Mouse (Mus musculus): ENCODE results near the gene Nfatc2ip. TPM values are rescaled to one million over a fixed set of nuclear protein-coding genes. Genes with fewer than 3 reads are reported as not detected.

The Nfatc2ip gene
- total RNA-seq (2012; rRNA removed) = 31.7 and 45.6 TPM in 2 replicates

DNA sequence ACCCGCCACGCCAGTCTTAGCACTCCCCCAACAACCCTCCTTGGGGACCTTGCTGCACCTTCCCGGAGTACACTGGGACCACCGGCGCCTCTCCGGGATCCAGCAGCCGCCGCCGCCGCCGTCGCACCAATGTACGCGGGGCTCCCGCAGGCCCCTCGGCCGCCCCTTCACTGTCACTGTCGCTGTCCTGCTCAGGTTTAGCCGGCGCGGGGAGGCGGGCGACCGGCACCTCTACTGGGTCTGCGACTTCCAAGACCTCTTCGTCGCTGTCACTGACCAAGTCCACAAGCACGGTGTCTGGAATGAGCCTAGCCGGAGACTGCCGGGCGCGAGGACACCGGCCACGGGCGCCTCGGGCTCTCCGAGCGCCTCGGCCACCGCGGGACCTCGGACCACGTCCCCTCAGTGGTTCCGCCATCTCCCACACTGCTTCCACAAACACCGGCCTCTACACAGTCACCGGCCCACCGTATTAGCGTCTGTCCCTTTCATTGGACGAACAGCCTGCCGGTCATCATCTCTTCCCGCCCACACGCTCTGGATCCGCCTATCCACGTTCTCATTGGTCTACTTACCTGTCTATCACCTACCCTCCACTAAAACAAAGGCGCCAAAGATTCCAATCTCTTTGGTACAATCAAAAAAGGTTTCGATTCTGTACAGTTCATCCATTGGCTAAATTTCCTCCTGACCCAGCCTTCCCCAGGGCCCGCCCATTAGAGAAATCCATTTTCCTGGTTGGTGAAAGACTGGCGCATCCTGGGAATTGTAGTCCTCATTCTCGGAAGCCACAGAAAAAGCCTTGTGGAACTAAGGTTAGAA lies at the start of gene Nfatc2ip:
Nfatc2ip (minus strand) TSS at position 440 of the 822 bp plus-strand sequence.
- Histone ChIP-seq H3K9ac (ENCODE audit: insufficient read depth, low read depth, low read length, poor library complexity, severe bottlenecking) (peak within 1 kb of the TSS; percentile 77), H3K4me3 (ENCODE audit: insufficient read depth in 1 of 2, low read depth in 1 of 2, low read length in 2 of 2, poor library complexity in 1 of 2, severe bottlenecking in 1 of 2) (peak within 1 kb of the TSS; percentile 90 to 98), H3K4me1 (ENCODE audit: control insufficient read depth in 2 of 2, insufficient read depth in 2 of 2, low read length in 2 of 2, poor library complexity in 1 of 2) (peaks cover 4% of the 10 kb centered on the region in 2 experiments; a peak in 1 of 4 replicates), H3K9me3 (ENCODE audit: control insufficient read depth, insufficient read depth, low read depth, low read length) (no peaks in the 10 kb centered on the region), H3K27ac (ENCODE audit: insufficient read depth, low read depth, low read length, poor library complexity, severe bottlenecking) (peak within 1 kb of the TSS; percentile 57), H3K36me3 (ENCODE audit: control insufficient read depth, insufficient read depth, low read length, poor library complexity, severe bottlenecking) (peaks cover 4% of the 10 kb centered on the region; the same call in 1 of the 2 replicates)
- TF ChIP-seq ZC3H11A (IDR thresholded peaks at IDR 0.05; ENCODE audit: borderline replicate concordance, low read depth, low read length) (no peak), CHD2 (IDR thresholded peaks at IDR 0.05; ENCODE audit: low read depth, low read length) (peak; percentile 99), MAFK (IDR thresholded peaks at IDR 0.05; ENCODE audit: insufficient read depth, low read depth, low read length) (no peak), HCFC1 (IDR thresholded peaks at IDR 0.05; ENCODE audit: borderline replicate concordance, insufficient read depth, low read length) (peak; percentile 93), ZNF384 (IDR thresholded peaks at IDR 0.05; ENCODE audit: low read depth, low read length) (no peak)
- in situ Hi-C loops (cut with MboI; ENCODE audit: low sequenced_read_pairs in 2 of 2, unreplicated experiment in 2 of 2) = no loop called here
- DNase-seq (ENCODE audit: low read depth, low spot score) = peak; percentile 98

- in situ Hi-C loops (cut with MboI; ENCODE audit: low sequenced_read_pairs in 2 of 2, unreplicated experiment in 2 of 2) = no loop called here
- TF ChIP-seq ZNF384 (IDR thresholded peaks at IDR 0.05; ENCODE audit: low read depth, low read length) (no peak), MAFK (IDR thresholded peaks at IDR 0.05; ENCODE audit: insufficient read depth, low read depth, low read length) (no peak), HCFC1 (IDR thresholded peaks at IDR 0.05; ENCODE audit: borderline replicate concordance, insufficient read depth, low read length) (no peak), ZC3H11A (IDR thresholded peaks at IDR 0.05; ENCODE audit: borderline replicate concordance, low read depth, low read length) (no peak), CHD2 (IDR thresholded peaks at IDR 0.05; ENCODE audit: low read depth, low read length) (no peak)
- no peak overlapping the region for H3K27ac ChIP-seq (ENCODE audit: insufficient read depth, low read depth, low read length, poor library complexity, severe bottlenecking)
- H3K9ac ChIP-seq (ENCODE audit: insufficient read depth, low read depth, low read length, poor library complexity, severe bottlenecking) = peak overlapping the region; percentile 29; the same call in 1 of the 2 replicates
- H3K36me3 ChIP-seq (ENCODE audit: control insufficient read depth, insufficient read depth, low read length, poor library complexity, severe bottlenecking) = peaks cover 18% of the 10 kb centered on the region
- no peaks in the 10 kb centered on the region for H3K9me3 ChIP-seq (ENCODE audit: control insufficient read depth, insufficient read depth, low read depth, low read length)
- peaks cover 0 to 2% of the 10 kb centered on the region in 2 experiments; a peak in 1 of 4 replicates for H3K4me1 ChIP-seq (ENCODE audit: control insufficient read depth in 2 of 2, insufficient read depth in 2 of 2, low read length in 2 of 2, poor library complexity in 1 of 2)
- DNase-seq (ENCODE audit: low read depth, low spot score) = no peak
- H3K4me3 ChIP-seq (ENCODE audit: insufficient read depth in 1 of 2, low read depth in 1 of 2, low read length in 2 of 2, poor library complexity in 1 of 2, severe bottlenecking in 1 of 2) = peak overlapping the region; percentile 43 to 56; a peak in 2 of 4 replicates
Observed at GRCm38 (mm10) chr7:126446217-126446616, 49.7 kb upstream of the Nfatc2ip start.

DNA sequence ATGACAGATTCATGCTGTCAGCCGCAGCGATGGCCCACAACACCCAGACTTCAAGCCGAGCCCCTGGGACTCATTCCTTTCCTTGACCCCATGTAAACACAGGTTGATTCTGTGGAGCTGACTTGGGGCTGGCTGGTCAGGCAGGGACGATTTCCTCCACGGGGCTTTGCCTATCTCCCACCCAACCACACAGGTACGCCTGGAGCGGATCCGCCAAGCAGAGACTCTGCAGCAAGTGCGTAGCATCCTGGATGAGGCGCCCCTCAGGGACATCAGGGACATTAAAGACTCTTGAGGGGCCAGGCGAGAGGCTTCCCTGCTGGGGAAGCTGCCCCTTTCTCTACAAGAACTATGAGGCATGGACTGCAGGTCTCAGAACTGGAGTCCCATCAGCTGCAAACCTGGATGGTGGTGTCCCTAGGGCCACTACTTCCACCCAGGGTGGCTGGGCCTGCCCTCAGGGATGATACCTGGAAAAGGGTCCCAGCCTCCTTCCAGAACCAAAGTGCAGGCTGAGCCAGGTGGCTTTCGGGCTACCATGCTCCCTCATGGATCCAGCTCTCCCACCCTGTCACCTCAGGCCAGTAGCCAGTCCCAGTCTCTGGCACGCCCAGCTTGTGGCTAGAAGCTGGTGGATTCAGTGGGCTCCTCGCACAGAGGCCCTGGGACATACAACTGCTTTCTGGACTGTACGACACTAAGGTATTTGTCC lies 48.7 kb upstream of the Nfatc2ip start:
- Histone ChIP-seq H3K9me3 (ENCODE audit: control insufficient read depth, insufficient read depth, low read depth, low read length) (no peaks in the 10 kb centered on the region), H3K4me1 (ENCODE audit: control insufficient read depth in 2 of 2, insufficient read depth in 2 of 2, low read length in 2 of 2, poor library complexity in 1 of 2) (peaks cover 0 to 2% of the 10 kb centered on the region in 2 experiments; a peak in 1 of 4 replicates), H3K27ac (ENCODE audit: insufficient read depth, low read depth, low read length, poor library complexity, severe bottlenecking) (no peak overlapping the region), H3K36me3 (ENCODE audit: control insufficient read depth, insufficient read depth, low read length, poor library complexity, severe bottlenecking) (peaks cover 21% of the 10 kb centered on the region), H3K9ac (ENCODE audit: insufficient read depth, low read depth, low read length, poor library complexity, severe bottlenecking) (no peak overlapping the region), H3K4me3 (ENCODE audit: insufficient read depth in 1 of 2, low read depth in 1 of 2, low read length in 2 of 2, poor library complexity in 1 of 2, severe bottlenecking in 1 of 2) (no peak overlapping the region)
- in situ Hi-C loops (cut with MboI; ENCODE audit: low sequenced_read_pairs in 2 of 2, unreplicated experiment in 2 of 2) = no loop called here
- DNase-seq (ENCODE audit: low read depth, low spot score) = no peak
- TF ChIP-seq ZC3H11A (IDR thresholded peaks at IDR 0.05; ENCODE audit: borderline replicate concordance, low read depth, low read length) (no peak), HCFC1 (IDR thresholded peaks at IDR 0.05; ENCODE audit: borderline replicate concordance, insufficient read depth, low read length) (no peak), ZNF384 (IDR thresholded peaks at IDR 0.05; ENCODE audit: low read depth, low read length) (no peak), MAFK (IDR thresholded peaks at IDR 0.05; ENCODE audit: insufficient read depth, low read depth, low read length) (no peak), CHD2 (IDR thresholded peaks at IDR 0.05; ENCODE audit: low read depth, low read length) (no peak)

GRCm38 (mm10) chr7:126444536-126444935 lies 48.0 kb upstream of the Nfatc2ip start:
- H3K4me3 ChIP-seq (ENCODE audit: insufficient read depth in 1 of 2, low read depth in 1 of 2, low read length in 2 of 2, poor library complexity in 1 of 2, severe bottlenecking in 1 of 2) = no peak overlapping the region
- H3K36me3 ChIP-seq (ENCODE audit: control insufficient read depth, insufficient read depth, low read length, poor library complexity, severe bottlenecking) = peaks cover 24% of the 10 kb centered on the region
- no peak overlapping the region for H3K9ac ChIP-seq (ENCODE audit: insufficient read depth, low read depth, low read length, poor library complexity, severe bottlenecking)
- H3K9me3 ChIP-seq (ENCODE audit: control insufficient read depth, insufficient read depth, low read depth, low read length) = no peaks in the 10 kb centered on the region
- peaks cover 0 to 4% of the 10 kb centered on the region in 2 experiments; a peak in 1 of 4 replicates for H3K4me1 ChIP-seq (ENCODE audit: control insufficient read depth in 2 of 2, insufficient read depth in 2 of 2, low read length in 2 of 2, poor library complexity in 1 of 2)
- no peak for TF ChIP-seq MAFK (IDR thresholded peaks at IDR 0.05; ENCODE audit: insufficient read depth, low read depth, low read length)
- TF ChIP-seq CHD2 (IDR thresholded peaks at IDR 0.05; ENCODE audit: low read depth, low read length) = no peak
- TF ChIP-seq ZNF384 (IDR thresholded peaks at IDR 0.05; ENCODE audit: low read depth, low read length) = no peak
- no peak for TF ChIP-seq HCFC1 (IDR thresholded peaks at IDR 0.05; ENCODE audit: borderline replicate concordance, insufficient read depth, low read length)
- TF ChIP-seq ZC3H11A (IDR thresholded peaks at IDR 0.05; ENCODE audit: borderline replicate concordance, low read depth, low read length) = no peak
- no peak for DNase-seq (ENCODE audit: low read depth, low spot score)
- in situ Hi-C loops (cut with MboI; ENCODE audit: low sequenced_read_pairs in 2 of 2, unreplicated experiment in 2 of 2) = no loop called here
- H3K27ac ChIP-seq (ENCODE audit: insufficient read depth, low read depth, low read length, poor library complexity, severe bottlenecking) = no peak overlapping the region

All from ES-E14 (cell line).